Mouse (Mus musculus) heart, postnatal 0 days (tissue): ENCODE measurements around the gene Esp18. TPM values are rescaled to one million over a fixed set of nuclear protein-coding genes. Genes with fewer than 3 reads are reported as not detected.

ENCODE experiments used
- ATAC-seq: fragments of 200-750 bp; cut with Nextera tagmentation; 2 replicates; pipeline ENCODE4 v1.8.0; 2017; ENCODE audit warnings: low read depth, moderate number of reproducible peaks, moderate library complexity; ENCODE audit not compliant: insufficient read depth
- DNase-seq: peaks from one replicate; pipeline ENCODE4 v3.0.0-alpha.2; 2016; ENCODE audit warnings: low spot score
- H3K27ac ChIP-seq: fragments of 300-500 bp; sonication (generic); 2 replicates; pipeline ENCODE4 v1.5.1; 2014; ENCODE audit warnings: low read depth, mild to moderate bottlenecking
- H3K27me3 ChIP-seq: fragments of 300-500 bp; sonication (generic); 2 replicates; pipeline ENCODE4 v1.6.1; 2014; ENCODE audit warnings: low read length, mixed read lengths; ENCODE audit not compliant: control insufficient read depth, insufficient read depth
- H3K36me3 ChIP-seq: fragments of 300-500 bp; sonication (generic); replicated peaks from 2 replicates; pipeline ENCODE4 v1.6.1; 2014; ENCODE audit warnings: low read length, mixed read lengths; ENCODE audit not compliant: control insufficient read depth, insufficient read depth
- H3K4me1 ChIP-seq: fragments of 300-500 bp; sonication (generic); 2 replicates; pipeline ENCODE4 v1.6.1; 2014; ENCODE audit warnings: antibody characterized with exemption; ENCODE audit not compliant: control insufficient read depth, insufficient read depth
- H3K4me2 ChIP-seq: fragments of 300-500 bp; sonication (generic); 2 replicates; pipeline ENCODE4 v1.6.1; 2014; ENCODE audit warnings: low read depth, mild to moderate bottlenecking, low read length, moderate library complexity
- H3K4me3 ChIP-seq: fragments of 300-500 bp; sonication (generic); 2 replicates; pipeline ENCODE4 v1.5.1; 2014; ENCODE audit warnings: low read depth, low read length
- H3K9ac ChIP-seq: fragments of 300-500 bp; sonication (generic); replicated peaks from 2 replicates; pipeline ENCODE4 v1.6.1; 2014; ENCODE audit warnings: low read depth, low read length, mixed read lengths
- H3K9me3 ChIP-seq: fragments of 300-500 bp; sonication (generic); replicated peaks from 2 replicates; pipeline ENCODE4 v1.6.1; 2016; ENCODE audit warnings: low read length; ENCODE audit not compliant: control insufficient read depth
- CTCF ChIP-seq: IDR thresholded peaks from 2 replicates; pipeline ENCODE4 v1.5.1; 2016; ENCODE audit warnings: antibody characterized with exemption, control low read depth, low read depth
- EP300 ChIP-seq: IDR thresholded peaks from 2 replicates; pipeline ENCODE4 v1.6.1; 2016; ENCODE audit warnings: antibody characterized with exemption, low read depth
- WGBS: fragments of 180-500 bp; shearing (Covaris S2); extraction: QIAGEN DNeasy Blood & Tissue Kit; methylation state at CpG from one replicate; pipeline ENCODE4 v1.1.7; 2014; 5-methylcytosine and 5-hydroxymethylcytosine counted together
- microRNA-seq: library from miRNA; unstranded; fragments of <30 nt; microRNA quantifications from one replicate; pipeline ENCODE4, GENCODE M21; 2016
- polyA plus RNA-seq: library from polyadenylated mRNA; unstranded; fragments of >200 nt; fragmentation: Nextera tagmentation; extraction: Ambion mirVana; gene quantifications from 2 replicates; pipeline ENCODE4 v1.2.1, GENCODE M21; 2015
- total RNA-seq: library from RNA; depleted of rRNA; stranded (reverse); fragments of >200 nt; gene quantifications from 2 replicates; pipeline ENCODE4 v1.2.3, GENCODE M21; 2014; ENCODE audit warnings: low replicate concordance; rRNA removed

The Esp18 gene
- not detected in 2 replicates for total RNA-seq
- not detected in 2 replicates for polyA plus RNA-seq

DNA sequence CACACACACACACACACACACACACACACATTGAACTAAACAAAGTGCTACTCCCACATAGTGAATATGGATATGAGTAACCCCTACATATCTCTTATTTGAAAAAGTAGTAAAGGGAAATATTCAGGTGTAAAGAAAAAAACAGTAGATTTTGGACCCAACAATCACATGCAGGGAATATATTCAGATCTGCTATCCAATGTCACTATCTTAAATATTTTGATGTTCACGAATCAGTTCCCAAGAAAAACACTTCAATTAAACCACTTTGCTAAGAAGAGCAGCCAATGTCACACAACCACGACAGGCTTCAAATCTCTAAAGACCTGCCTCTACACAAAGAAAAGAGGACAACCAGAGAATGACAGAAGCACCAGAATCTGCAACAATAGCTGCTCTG is at the start of gene Esp18:
Esp18 (plus strand) TSS at position 301 of the 400 bp plus-strand sequence.
- WGBS = 47% methylated on average over 2 of the region's 2 CpGs
- TF ChIP-seq CTCF (no peak), EP300 (no peak)
- DNase-seq (no peak), ATAC-seq (no peak)
- Histone ChIP-seq H3K4me1 (no peaks in the 10 kb centered on the region), H3K4me3 (no peak within 1 kb of the TSS), H3K9me3 (no peaks in the 10 kb centered on the region), H3K27me3 (no peaks in the 10 kb centered on the region), H3K9ac (no peak within 1 kb of the TSS), H3K36me3 (no peaks in the 10 kb centered on the region), H3K27ac (no peak within 1 kb of the TSS), H3K4me2 (no peak within 1 kb of the TSS)

DNA sequence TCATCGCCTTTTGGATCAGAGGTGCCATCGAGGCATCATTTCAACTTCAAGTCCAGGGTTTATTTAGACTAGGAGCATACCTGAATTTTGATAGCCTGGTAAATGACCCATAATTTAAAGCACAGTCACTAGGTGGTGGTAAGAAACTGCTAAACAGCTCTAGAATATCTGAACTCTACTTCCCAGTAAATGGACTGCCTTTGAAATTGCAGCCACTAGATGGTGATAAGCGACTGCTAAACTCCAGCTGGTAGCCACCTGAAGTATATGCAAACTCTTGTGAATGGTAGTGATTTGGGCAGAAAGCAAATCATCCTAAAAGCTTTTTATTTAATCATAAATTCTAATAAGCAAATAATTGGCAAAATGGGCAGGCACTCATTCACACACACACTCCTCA is 42.8 kb upstream of the Esp18 start:
- 48% methylated on average over 3 of the region's 3 CpGs for WGBS
- Histone ChIP-seq H3K9ac (no peak overlapping the region), H3K36me3 (no peaks in the 10 kb centered on the region), H3K4me2 (no peak overlapping the region), H3K9me3 (no peaks in the 10 kb centered on the region), H3K27ac (no peak overlapping the region), H3K4me3 (no peak overlapping the region), H3K4me1 (no peaks in the 10 kb centered on the region), H3K27me3 (no peaks in the 10 kb centered on the region)
- TF ChIP-seq CTCF = no peak
- no peak for TF ChIP-seq EP300
- ATAC-seq (no peak), DNase-seq (no peak)

Small RNA genes within 50 kb of the gene (microRNA-seq; reads per million reads assigned to microRNA genes)
- not detected for gene Gm26429

Other genes starting within 250 kb of the Esp18 start
- gene Esp16, start 129.8 kb downstream of the Esp18 start, total RNA-seq = not detected in 2 replicates
- gene Esp16, start 129.8 kb downstream of the Esp18 start, polyA plus RNA-seq = not detected in 2 replicates
- gene Esp15, start 234.6 kb downstream of the Esp18 start, total RNA-seq = not detected in 2 replicates
- gene Esp15, start 234.6 kb downstream of the Esp18 start, polyA plus RNA-seq = not detected in 2 replicates